Mouse (Mus musculus) heart, adult 2 months (tissue): Measurements from ENCODE around the gene Dlg4. TPM values are rescaled to one million over a fixed set of nuclear protein-coding genes. Genes with fewer than 3 reads are reported as not detected.

ENCODE experiments used
- DNase-seq, 2 experiments: peaks; one replicate each; pipeline ENCODE4 v3.0.0; 2021
- H3K27ac ChIP-seq: fragments of 200-600 bp; 2 replicates; pipeline ENCODE4 v1.8.1; 2022
- H3K27me3 ChIP-seq: fragments of 200-500 bp; 2 replicates; pipeline ENCODE4 v1.6.1; 2012; ENCODE audit warnings: mild to moderate bottlenecking, low read length, inconsistent platforms, mixed read lengths; ENCODE audit not compliant: control insufficient read depth, insufficient read depth
- H3K36me3 ChIP-seq: fragments of 200-500 bp; 2 replicates; pipeline ENCODE4 v1.6.1; 2012; ENCODE audit warnings: low read length, inconsistent platforms; ENCODE audit not compliant: control insufficient read depth, insufficient read depth
- H3K4me1 ChIP-seq: fragments of 200-500 bp; 2 replicates; pipeline ENCODE4 v1.6.1; 2011; ENCODE audit warnings: low read length; ENCODE audit not compliant: control insufficient read depth, insufficient read depth
- H3K4me3 ChIP-seq: fragments of 200-600 bp; 2 replicates; pipeline ENCODE4 v1.8.1; 2022
- H3K79me2 ChIP-seq: fragments of 200-500 bp; replicated peaks from 2 replicates; pipeline ENCODE4 v1.6.1; 2012; ENCODE audit warnings: mild to moderate bottlenecking, inconsistent platforms, low read length, moderate library complexity, mixed read lengths; ENCODE audit not compliant: control insufficient read depth, insufficient read depth
- H3K9ac ChIP-seq: fragments of 200-500 bp; 2 replicates; pipeline ENCODE4 v1.6.1; 2012; ENCODE audit warnings: low read depth, mild to moderate bottlenecking, control low read depth, inconsistent platforms, low read length, mixed read lengths
- CTCF ChIP-seq: fragments of 200-600 bp; IDR thresholded peaks from 2 replicates; pipeline ENCODE4 v1.8.1; 2022; ENCODE audit warnings: antibody characterized with exemption, mild to moderate bottlenecking, moderate library complexity
- EP300 ChIP-seq: fragments of 200-500 bp; IDR thresholded peaks from 2 replicates; pipeline ENCODE4 v1.6.1; 2011; ENCODE audit warnings: low read depth, low read length, control low read depth; ENCODE audit not compliant: insufficient read depth
- POLR2A ChIP-seq: fragments of 200-500 bp; IDR thresholded peaks from 2 replicates; pipeline ENCODE4 v1.6.1; 2011; ENCODE audit warnings: mild to moderate bottlenecking, low read depth, low read length, control low read depth; ENCODE audit not compliant: insufficient read depth
- WGBS: fragments of 180-500 bp; shearing (Covaris S2); methylation state at CpG from one replicate; pipeline ENCODE4 v1.1.7; 2018; 5-methylcytosine and 5-hydroxymethylcytosine counted together
- intact Hi-C: fragments of 180-260 bp; cut with DNase I; formaldehyde crosslinking; loops from one replicate; pipeline ENCODE4 v1.15.1; 2025
- polyA plus RNA-seq: library from polyadenylated mRNA; depleted of rRNA; stranded (reverse); fragments of >200 nt; gene quantifications from 2 replicates; pipeline ENCODE4 v1.2.3, GENCODE M21; 2012
- total RNA-seq, 2 experiments: library from RNA; stranded (reverse); gene quantifications; 2 replicates each; pipeline ENCODE4 v1.2.3; 2021

Gene Dlg4
- total and polyA plus RNA-seq, 3 experiments: 5.2 to 6.9 (median 5.7) TPM

DNA sequence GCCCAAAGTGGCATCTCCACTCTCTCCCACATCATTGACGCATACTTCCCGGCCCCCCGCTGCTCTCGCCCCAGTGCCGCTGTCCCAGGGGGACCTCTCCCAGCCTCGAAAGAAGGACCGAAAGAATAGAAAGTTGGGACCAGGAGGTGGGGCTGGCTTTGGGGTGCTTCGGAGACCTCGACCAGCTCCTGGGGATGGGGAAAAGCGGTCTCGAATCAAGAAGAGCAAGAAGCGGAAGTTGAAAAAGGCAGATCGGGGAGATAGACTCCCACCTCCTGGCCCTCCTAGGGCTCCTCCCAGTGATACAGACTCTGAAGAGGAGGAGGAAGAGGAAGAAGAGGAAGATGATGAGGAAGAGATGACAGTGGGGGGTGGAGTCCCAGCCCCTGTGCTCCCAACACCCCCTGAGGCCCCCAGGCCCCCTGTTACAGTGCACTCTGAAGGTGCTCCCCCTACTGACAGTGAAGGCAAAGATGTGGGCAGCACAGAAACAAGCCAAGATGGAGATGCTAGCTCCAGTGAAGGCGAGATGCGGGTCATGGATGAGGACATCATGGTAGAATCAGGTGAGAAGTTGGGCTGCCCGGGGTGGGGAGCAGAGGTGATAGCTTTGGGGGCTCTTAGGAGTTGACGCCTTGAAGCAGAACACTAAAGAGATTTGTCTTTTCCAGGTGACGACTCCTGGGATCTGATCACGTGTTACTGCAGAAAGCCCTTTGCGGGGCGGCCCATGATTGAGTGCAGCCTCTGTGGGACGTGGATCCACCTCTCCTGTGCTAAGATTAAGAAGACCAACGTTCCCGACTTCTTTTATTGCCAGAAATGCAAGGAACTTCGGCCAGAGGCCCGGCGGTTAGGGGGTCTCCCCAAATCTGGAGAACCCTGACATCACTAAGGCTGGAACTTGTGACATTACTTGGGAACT, 17.9 kb upstream of the Dlg4 start:
- H3K27ac ChIP-seq: no peak overlapping the region
- WGBS: 87% methylated on average over 27 of the region's 27 CpGs

DNA sequence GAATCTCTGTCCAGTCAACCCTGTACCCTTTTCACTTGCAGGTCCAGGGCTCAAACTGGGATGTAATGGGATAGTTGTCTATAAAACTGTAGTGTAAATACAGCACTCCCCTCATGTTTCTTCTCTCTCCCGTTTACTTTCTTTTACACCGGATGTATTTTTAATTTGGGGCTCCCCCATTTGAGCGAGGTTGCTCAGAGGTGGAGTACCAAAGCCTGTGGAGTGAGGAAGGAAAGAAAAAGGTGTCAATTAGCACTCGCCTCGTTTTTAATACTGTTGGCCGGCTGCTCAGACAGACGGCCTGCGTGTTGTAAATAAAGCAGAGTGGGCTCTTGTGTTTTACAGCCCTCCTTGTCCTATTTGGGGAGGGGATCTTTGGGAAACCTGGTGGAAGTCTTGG, 17.1 kb upstream of the Dlg4 start:
- H3K79me2 ChIP-seq: peaks cover 5% of the 10 kb centered on the region
- peak overlapping the region; percentile 55 for H3K27ac ChIP-seq
- H3K4me3 ChIP-seq: no peak overlapping the region
- no peaks in the 10 kb centered on the region for H3K27me3 ChIP-seq
- peaks cover 4% of the 10 kb centered on the region for H3K36me3 ChIP-seq
- no peak overlapping the region for H3K9ac ChIP-seq
- intact Hi-C loops: loop anchor here (2.0 to 10.0 kb wide), 3 partner anchors 15 to 585 kb away; partner anchors contain the start of genes Acadvl, Kdm6b and Ybx2
- peaks cover 1% of the 10 kb centered on the region for H3K4me1 ChIP-seq
- 82% methylated on average over 8 of the region's 8 CpGs for WGBS
- no peak for TF ChIP-seq POLR2A
- TF ChIP-seq CTCF: no peak
- no peak for TF ChIP-seq EP300
- DNase-seq: no peak

More for the DNA sequence above, 17.9 kb upstream of the Dlg4 start:
- H3K4me1 ChIP-seq: peaks cover 1% of the 10 kb centered on the region
- no peak overlapping the region for H3K9ac ChIP-seq
- no peak for DNase-seq
- no peak overlapping the region for H3K4me3 ChIP-seq
- H3K79me2 ChIP-seq: peaks cover 5% of the 10 kb centered on the region
- H3K27me3 ChIP-seq: no peaks in the 10 kb centered on the region
- intact Hi-C loops: loop anchor here (10.0 kb wide), 1 partner anchor 584 kb away; the partner anchor contains the start of gene Kdm6b
- H3K36me3 ChIP-seq: peaks cover 7% of the 10 kb centered on the region
- TF ChIP-seq EP300: no peak
- TF ChIP-seq CTCF: peak; percentile 37

DNA sequence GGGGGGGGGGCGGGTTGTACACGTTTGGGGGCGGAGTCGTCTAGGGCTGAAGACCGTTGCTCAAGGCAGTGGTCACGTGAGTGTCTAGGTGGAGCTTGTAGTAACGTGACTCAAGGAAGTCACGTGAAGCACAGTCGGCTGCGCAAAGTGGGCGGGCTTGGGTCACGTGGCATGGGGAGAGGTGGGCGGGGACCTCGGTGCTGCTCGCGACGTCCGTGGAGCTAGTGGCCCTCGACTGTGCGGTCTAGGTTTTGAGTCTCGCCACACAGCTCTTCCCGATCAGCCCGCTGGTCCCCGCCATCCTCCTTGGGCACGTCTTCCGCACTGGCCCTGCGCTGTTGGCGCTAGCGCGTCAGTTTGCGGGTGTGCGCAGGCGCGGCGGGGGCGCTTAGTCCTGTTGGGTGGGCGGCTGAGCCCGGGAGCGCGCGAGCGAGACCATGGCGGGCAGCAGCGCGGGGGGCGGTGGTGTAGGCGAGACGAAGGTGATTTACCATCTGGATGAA, 16.3 kb upstream of the Dlg4 start, which contains the start of gene Dvl2:
TSS of gene Dvl2 (plus strand) at position 200 of the 503 bp plus-strand sequence.
- peak within 1 kb of the TSS; percentile 71 for H3K4me3 ChIP-seq
- no peaks in the 10 kb centered on the region for H3K36me3 ChIP-seq
- no peaks in the 10 kb centered on the region for H3K27me3 ChIP-seq
- peaks cover 5% of the 10 kb centered on the region for H3K79me2 ChIP-seq
- H3K4me1 ChIP-seq: peaks cover 1% of the 10 kb centered on the region
- intact Hi-C loops: loop anchor here (2.0 kb wide), 2 partner anchors 14 to 66 kb away; partner anchors contain the start of genes Acadvl and Ybx2
- peak within 1 kb of the TSS; percentile 85 for H3K27ac ChIP-seq
- DNase-seq: peak; percentile 86 to 91
- WGBS: under 1% methylated on average over 48 of the region's 48 CpGs
- peak within 1 kb of the TSS; percentile 93 for H3K9ac ChIP-seq
- peak; percentile 90 for TF ChIP-seq POLR2A
- TF ChIP-seq EP300: peak; percentile 97
- no peak for TF ChIP-seq CTCF

DNA sequence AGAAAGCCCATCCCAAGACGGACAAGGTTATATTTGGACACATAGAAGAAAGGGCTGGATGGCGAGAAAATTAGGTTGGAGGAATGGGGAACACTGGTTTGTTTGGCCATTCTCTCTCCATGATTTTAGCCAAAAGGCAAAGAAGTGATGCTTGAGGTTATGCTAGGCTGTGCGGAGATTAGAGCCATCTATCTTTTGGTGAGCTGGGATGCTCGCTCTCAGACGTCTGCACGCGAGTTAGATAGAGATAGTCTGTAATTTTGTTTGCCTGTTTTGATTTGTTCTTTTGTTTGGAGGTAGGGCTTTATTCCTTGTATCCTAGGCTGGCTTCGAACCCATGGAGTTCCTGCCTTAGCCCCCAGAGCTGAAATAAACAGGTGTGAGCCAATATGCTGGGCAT, 15.6 kb upstream of the Dlg4 start:
- 15% methylated on average over 8 of the region's 8 CpGs for WGBS

DNA sequence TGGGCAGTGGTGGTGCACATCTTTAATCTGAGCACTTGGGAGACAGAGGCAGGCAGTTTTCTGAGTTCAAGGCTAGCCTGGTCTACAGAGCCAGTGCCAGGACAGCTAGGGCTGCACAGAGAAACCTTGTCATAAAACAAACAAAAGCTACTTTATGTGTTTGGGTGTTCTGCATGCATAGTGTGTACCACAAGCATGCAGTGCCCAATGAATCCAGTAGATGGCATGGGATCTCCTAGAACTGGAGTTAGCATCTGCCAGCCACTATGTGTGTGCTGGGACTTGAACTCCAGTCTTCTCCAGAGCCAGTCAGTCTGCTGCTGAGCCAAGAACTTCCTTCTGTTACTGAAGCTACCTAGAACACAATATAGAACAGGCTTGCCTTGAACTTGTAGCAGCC, 14.9 kb upstream of the Dlg4 start:
- Histone ChIP-seq H3K4me1 (peaks cover 1% of the 10 kb centered on the region), H3K27me3 (no peaks in the 10 kb centered on the region), H3K9ac (no peak overlapping the region), H3K4me3 (no peak overlapping the region), H3K36me3 (no peaks in the 10 kb centered on the region), H3K27ac (no peak overlapping the region), H3K79me2 (peaks cover 3% of the 10 kb centered on the region)
- TF ChIP-seq POLR2A (no peak), EP300 (no peak), CTCF (peak; percentile 62)
- intact Hi-C loops: loop anchor here (2.0 kb wide), 2 partner anchors 13 to 67 kb away; partner anchors contain the start of genes Acadvl and Ybx2
- no peak for DNase-seq

More for the DNA sequence above, 15.6 kb upstream of the Dlg4 start:
- TF ChIP-seq CTCF: no peak
- TF ChIP-seq EP300: no peak
- Histone ChIP-seq H3K79me2 (peaks cover 3% of the 10 kb centered on the region), H3K36me3 (no peaks in the 10 kb centered on the region), H3K4me3 (peak overlapping the region; percentile 71), H3K4me1 (peaks cover 1% of the 10 kb centered on the region), H3K27me3 (no peaks in the 10 kb centered on the region), H3K27ac (peak overlapping the region; percentile 85), H3K9ac (peak overlapping the region; percentile 93)
- DNase-seq: no peak
- intact Hi-C loops: loop anchor here (2.0 kb wide), 2 partner anchors 14 to 66 kb away; partner anchors contain the start of genes Acadvl and Ybx2

DNA sequence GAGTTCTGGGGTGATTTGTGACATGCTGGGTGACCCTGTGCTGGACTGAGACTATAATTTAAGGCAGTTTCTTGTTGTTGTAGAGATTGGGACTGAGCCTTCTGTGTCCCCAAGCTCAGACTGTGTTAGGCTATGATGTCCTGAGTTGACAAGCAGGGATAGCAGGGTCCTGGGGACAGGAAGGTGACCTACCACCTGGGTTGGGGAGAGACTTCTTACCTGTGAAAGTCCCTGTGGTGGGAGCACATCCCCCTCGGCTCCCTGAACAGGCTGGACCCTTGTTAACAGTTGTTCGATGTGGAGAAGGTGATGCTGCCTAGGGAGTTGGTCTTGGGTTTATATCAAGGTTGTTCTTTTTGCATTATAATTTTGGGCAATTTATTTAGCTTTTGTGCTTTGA, 14.3 kb upstream of the Dlg4 start:
- no peaks in the 10 kb centered on the region for H3K36me3 ChIP-seq
- intact Hi-C loops: no loop called here
- DNase-seq: no peak

More for the DNA sequence above, 14.3 kb upstream of the Dlg4 start:
- Histone ChIP-seq H3K4me1 (peaks cover 1% of the 10 kb centered on the region), H3K27me3 (no peaks in the 10 kb centered on the region), H3K4me3 (no peak overlapping the region), H3K79me2 (peaks cover 3% of the 10 kb centered on the region), H3K27ac (no peak overlapping the region), H3K9ac (no peak overlapping the region)
- TF ChIP-seq EP300: no peak
- no peak for TF ChIP-seq POLR2A
- no peak for TF ChIP-seq CTCF
- whole genome bisulfite sequencing: 87% methylated on average over 2 of the region's 2 CpGs
